Mouse (Mus musculus) lung, adult 2 months (tissue): ENCODE measurements around the gene Irx2.

Source experiments
- CTCF ChIP-seq: fragments of 200-500 bp; IDR thresholded peaks from 2 replicates; pipeline ENCODE4 v1.5.1; 2011; ENCODE audit warnings: mild to moderate bottlenecking, low read length, control low read depth; ENCODE audit not compliant: insufficient read depth
- POLR2A ChIP-seq: fragments of 200-500 bp; IDR thresholded peaks from 2 replicates; pipeline ENCODE4 v1.6.1; 2011; ENCODE audit warnings: low read depth, mild to moderate bottlenecking, control low read depth, low read length, borderline replicate concordance; ENCODE audit errors: extremely low read depth

DNA sequence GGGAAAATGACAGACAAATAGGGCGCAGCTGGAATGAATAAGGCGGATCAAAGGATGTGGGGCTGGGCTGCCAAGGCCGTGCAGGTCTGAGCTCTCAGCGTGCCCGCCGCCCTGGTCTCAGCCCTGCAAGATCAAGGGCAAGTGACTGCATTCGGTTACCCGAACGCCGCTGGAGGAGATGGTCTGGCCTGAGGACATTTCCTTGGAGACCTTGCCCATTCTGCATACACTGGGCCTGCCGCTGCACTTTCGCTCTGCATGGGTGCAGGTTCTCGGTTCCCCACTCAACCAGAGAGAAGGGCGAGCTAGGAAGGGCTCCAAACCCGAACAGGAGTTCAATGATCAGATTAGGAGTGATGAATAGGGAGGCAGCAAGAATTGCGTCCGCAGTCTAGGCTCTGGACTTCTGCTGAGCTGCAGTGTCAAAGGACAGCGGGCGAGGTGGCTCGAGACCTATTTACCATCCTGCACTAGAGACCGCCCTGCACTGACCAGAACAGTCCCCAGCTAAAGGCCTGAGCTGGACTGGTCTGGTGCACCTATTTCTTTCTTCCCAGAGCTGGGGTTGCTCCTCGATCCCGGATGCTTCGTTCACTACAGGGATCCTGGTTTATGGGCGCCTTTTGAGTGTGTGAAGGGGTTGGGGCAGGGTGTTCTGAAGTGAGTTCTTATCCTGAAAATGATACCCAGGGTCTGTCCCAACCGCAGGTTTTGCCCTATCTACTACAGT lies 9.9 kb downstream of the Irx2 start:
- TF ChIP-seq CTCF (no peak), POLR2A (no peak)
